Mouse (Mus musculus) naive thymus-derived CD4-positive, alpha-beta T cell, adult 2 months (primary cell): ENCODE data around the gene Prok2.

Experiments used
- DNase-seq: peaks from one replicate; pipeline ENCODE4 v3.0.0-alpha.2; 2011; ENCODE audit warnings: low read depth

The Prok2 gene

GRCm38 (mm10) chr6:99692916-99693841 is 33.0 kb downstream of the Prok2 start:
- no peak for DNase-seq

- DNase-seq = no peak
Observed at GRCm38 (mm10) chr6:99692206-99692915, 33.8 kb downstream of the Prok2 start, which contains the start of gene Gpr27. Gene Gpr27 (plus strand): TSS chr6:99692679.

- no peak for DNase-seq
Observed at GRCm38 (mm10) chr6:99691666-99692205, 34.5 kb downstream of the Prok2 start.

DNA sequence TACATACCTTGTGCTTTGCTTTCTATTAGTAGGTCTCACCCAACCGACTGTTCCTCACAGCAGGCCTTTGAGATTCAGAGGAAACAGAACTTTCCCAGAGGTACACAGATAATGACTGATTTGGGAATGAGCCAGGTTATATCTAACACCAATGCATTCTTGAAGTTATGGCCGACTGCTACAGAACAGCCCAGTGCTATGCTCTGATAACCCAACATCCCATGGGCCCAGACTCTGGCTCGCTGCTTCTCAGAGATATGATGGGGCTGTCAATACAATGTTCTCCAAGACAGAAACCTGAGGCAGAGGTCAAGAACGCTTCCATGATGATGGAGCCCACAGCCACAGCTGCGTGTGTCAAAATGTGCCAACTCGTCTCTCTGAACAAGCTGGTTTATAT is 37.7 kb downstream of the Prok2 start:
- no peak for DNase-seq

DNA sequence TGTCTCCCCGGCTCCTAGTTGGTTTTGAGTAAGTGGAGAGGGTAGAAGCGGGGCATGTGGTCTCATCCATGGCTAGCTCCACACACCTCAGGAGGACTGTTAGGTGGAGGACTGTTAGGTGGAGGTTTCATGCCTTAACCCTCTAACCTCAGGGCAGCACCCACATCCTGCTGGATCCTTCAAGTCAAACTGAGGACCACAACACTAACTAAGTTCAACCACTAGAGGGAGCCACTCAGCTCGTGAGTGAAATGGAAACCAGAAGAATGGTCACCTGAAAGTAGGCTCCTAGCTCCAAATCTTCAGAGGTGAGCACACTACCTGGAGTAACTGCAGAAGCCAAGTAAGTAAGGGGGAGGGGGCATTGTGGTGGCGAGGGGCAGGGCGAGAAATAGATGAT is 41.3 kb downstream of the Prok2 start:
- peak; percentile 83 for DNase-seq

DNA sequence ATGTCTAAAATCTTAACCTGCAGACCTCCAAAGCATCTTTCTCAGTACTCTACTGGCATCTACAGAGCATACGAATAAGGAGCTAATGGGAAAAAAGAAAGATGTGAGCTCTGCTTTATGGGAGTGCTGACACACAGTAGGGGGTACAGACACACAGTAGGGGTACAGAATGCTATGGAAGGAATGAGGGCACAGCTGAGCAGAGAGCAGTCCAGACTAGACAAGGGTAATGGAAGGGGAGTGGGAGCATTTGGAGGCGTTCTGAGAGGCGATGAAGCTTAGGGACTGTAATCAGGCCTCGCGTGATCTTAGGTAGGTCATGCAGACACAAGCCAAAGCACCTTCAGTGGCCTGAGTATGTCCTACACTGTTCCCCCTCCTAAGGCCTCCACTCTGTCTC is 42.2 kb downstream of the Prok2 start:
- DNase-seq = no peak

GRCm38 (mm10) chr6:99678108-99678507 is 48.1 kb downstream of the Prok2 start:
- no peak for DNase-seq

DNA sequence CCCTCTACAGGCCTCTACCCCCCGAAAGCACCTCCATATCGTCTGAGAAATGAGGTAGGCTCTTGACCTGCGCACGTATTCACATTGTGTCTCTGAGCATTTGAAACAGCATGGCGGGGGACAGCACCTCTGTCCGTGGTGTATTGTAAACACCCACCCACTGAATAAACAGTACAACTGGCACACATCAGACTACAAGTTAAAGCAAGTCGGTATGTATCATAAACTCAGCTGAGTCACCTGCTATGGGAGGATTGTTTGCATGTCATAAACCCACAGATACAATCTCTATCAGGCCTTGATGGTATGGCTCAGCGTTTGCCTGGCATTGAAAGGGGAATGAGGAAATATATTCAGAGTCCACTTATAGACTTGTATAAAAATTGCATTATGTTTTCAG is 48.9 kb downstream of the Prok2 start:
- no peak for DNase-seq

DNA sequence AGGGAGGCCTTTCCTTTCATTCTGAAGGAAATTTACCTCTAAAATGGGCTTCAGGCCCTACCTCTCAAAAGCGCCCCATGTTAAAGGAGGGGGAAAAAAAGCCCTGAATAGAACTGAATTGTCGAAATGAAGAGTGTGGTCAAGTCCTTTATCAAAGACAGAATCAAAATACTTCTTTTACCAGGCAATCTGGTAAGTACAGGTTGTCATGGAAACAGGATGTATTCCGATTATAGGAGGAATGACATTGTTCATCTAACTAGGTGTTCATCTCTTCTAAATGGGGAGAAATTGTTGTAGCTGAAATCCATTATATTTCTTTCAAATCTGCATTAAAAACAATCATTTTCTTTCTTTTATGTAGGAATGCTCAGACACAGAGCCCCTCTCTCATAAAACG is 51.7 kb downstream of the Prok2 start:
- no peak for DNase-seq

DNA sequence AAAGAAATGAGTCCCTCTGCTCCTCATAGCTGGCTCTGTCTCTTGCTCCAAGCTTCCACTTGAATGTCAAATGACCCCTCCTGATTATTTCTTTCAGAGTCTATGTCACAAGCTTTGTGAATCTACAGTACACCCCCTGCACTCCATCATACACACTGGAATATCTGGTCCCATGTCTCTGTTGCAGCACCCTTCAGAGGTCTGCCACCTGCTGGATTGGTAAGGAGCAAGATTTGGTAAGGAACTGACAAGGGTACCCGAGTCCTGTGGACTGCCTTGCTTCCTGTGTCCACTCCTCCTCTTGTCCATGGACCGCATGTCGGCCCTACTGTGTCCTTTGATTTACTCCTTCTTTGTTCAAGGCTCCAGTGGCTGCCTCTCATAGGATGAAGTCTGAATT is 54.4 kb downstream of the Prok2 start:
- DNase-seq = no peak

GRCm38 (mm10) chr6:99670481-99671119 is 55.6 kb downstream of the Prok2 start:
- DNase-seq = peak; percentile 84

- no peak for DNase-seq
Observed at GRCm38 (mm10) chr6:99669481-99670325, 56.5 kb downstream of the Prok2 start.

GRCm38 (mm10) chr6:99667290-99667689 is 58.9 kb downstream of the Prok2 start:
- DNase-seq = no peak

- DNase-seq = peak; percentile 45
Observed at GRCm38 (mm10) chr6:99666318-99667171, 59.6 kb downstream of the Prok2 start, which contains the start of the genes Eif4e3 and Gm20696. Gene Eif4e3 (minus strand): TSS chr6:99666771. Gene Gm20696 (minus strand): TSS chr6:99666797.

- DNase-seq = peak; percentile 70
Observed at GRCm38 (mm10) chr6:99665457-99666317, 60.5 kb downstream of the Prok2 start.

GRCm38 (mm10) chr6:99663232-99663631 is 63.0 kb downstream of the Prok2 start:
- no peak for DNase-seq
